Mouse (Mus musculus) spleen, adult 18-20 months (tissue): Measurements from ENCODE around the gene Rnf19b.
A peak's percentile ranks its signal among the peaks of the same experiment; 100 is the strongest.

Experiments used
- DNase-seq, 2 experiments: peaks; one replicate each; pipeline ENCODE4 v3.0.0; 2022; ENCODE audit warnings: mixed read lengths in 2 of 2

The Rnf19b gene

GRCm38 (mm10) chr4:129034706-129035660 is 23.1 kb upstream of the Rnf19b start:
- DNase-seq: peak; percentile 59 to 67

DNA sequence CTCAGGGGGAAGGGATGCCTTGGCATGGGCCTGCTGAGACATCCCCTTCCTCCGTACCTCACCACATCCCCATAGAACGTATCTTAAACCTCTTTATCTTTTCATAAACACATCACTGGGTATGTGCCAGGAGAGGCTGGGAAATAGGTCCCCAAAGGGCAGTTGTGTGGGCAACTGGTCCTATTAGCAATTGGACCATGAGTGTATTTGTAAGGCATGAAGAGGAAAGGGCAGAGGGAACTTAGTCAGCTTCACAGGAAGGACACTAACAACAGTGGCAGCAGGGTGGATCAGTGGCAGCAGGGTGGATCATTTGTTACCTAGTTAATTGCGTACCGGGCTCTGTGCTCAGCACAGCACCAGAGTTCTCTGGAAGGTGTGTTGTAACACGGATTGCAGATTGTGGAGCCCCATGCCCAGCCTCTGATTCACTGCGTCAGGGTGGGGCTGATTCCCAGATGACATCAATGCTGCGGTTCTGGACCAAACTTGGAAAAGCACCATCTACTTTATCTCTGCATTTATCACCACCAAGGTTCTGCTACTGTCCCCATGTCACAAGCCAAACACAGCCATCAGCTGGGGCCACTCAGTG is 22.1 kb upstream of the Rnf19b start:
- no peak for DNase-seq

GRCm38 (mm10) chr4:129047721-129048421 is 10.2 kb upstream of the Rnf19b start:
- DNase-seq: no peak

DNA sequence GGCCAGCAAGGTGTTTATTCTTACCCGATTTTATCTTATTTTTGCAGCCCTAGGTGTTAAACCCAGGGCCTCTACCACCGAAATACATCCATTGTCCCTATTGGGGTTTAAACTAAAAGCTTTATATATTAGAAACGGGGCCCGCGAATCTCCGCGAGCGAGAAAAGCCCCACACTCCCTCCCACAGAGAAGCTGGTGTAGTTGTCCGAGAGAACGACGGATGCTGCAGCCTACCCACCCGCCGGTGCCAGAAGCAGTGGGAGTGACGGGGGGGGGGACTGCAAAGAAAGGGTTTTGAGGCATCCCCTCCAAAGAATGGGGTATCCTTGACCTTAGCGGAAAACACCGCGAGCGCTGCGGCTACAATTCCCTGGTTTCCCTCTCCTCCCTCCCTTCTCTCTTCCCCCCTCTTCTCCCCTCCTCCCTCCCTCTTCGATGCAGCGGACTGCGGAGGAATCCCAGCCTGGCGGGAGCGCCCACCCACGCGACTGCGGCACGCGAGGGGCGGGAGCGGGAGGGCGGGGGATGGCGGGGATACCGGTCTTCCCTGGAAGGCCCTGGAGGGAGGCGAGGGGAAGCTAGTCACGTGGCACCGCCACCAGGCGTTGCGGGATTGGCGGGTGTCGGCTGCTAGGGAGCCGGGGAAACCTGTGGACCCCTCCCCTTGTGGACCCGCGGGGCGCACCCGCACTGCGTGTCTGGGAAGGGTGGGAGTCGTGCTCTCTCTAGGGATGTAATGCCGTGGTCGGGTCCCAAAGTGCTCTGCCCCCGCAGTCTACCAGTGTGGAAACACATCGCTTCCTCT is 9.4 kb upstream of the Rnf19b start:
- DNase-seq: peak; percentile 30 to 44

- no peak for DNase-seq
These were observed 8.6 kb upstream of the Rnf19b start for GRCm38 (mm10) chr4:129049306-129050011.

DNA sequence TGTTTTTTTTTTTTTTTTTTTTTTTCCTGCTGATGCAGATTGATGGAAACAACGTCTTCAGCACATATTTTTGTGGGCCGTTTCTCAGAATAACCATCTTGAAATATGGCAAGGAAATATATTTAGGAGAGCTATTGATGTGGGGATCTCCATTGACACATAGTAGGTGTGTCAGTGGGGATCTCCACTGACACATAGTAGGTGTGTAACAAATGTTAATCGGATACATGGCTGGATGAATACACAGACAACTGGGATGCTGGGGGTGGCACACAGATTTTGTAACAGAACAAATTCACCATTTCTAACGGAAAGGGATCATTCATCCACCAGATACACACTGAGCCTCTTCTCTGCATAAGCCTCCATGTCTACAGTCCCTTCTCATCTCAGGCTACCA is 7.7 kb upstream of the Rnf19b start:
- no peak for DNase-seq

DNA sequence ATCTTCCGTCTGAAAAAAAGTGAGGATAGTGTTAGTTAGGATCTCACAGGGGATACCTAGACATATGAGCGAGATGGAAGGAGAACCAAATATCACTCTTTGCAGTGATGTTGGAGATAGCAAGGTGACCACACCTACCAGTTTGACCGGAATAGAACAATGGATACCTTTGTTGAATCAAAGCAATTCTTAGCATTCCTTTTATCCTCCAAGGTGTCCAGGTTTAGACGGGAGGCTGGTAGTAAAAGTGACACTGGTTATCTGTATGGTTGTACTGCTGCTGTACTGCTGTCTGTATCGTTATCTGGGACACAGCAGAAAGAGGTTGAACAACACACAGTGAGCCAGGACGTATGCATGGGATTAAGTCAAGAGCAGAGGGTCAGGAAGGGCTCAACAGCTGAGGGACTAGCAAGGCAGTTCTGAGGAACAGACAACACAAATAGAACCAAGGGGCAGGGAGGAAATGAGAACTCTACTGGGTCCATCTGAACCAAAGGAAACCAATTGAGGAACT is 7.1 kb upstream of the Rnf19b start:
- DNase-seq: no peak

DNA sequence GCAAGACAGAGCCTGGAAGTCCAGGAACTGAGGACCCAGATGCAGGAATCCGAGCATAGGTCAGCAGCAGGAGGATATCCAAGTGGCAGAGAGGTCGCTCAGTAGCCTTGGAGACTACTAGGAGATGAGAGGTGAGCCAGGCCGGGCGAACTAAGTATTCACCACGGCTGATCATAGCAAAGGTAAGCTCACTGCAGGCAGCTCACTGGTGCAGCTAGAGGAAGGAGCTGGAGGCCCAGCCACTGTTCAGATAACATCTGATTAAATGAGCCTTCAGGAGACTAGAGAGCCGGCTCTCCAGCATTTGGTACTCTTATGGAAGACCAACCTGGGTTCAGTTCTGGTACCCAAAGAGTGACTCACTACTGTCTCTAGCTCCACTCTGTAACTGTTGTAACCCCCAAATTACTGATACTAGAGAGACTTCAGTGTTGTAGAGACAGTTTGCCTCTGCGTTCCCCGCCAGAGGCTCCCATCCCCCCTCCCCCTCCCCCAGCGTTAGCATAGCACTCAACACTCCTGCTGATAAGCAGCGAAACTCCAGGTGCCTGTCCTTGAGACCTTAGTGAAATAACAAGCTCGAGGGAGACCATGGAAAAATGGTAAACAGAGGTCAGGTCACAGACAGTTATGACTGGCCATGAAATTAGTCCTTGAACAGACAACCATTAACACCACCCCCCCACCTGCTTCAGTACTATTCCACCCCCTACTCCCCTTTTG is 6.4 kb upstream of the Rnf19b start:
- no peak for DNase-seq

- no peak for DNase-seq
These were observed 3.3 kb upstream of the Rnf19b start for GRCm38 (mm10) chr4:129054757-129055156.

DNA sequence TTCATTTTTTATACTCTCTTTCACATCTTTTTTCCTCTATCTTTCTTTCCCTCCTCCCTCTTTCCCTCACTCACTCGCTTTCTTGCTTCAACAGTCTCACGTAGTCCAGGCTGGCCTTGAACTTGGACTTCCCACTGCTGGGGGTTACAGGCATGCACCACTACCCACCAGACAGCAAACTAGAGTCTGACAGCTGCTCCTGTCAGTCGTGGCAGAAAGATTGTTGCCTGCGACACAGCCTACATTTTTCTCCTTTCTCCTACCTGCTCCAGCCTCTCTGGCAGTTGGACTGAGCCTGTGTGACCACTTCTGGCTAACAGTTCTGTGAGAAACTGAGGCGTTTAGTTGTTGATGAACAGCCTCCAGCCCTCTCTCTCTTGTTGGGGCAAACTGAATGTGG is 2.5 kb upstream of the Rnf19b start:
- no peak for DNase-seq

- DNase-seq: peak; percentile 95 to 98
These were observed 401 bp upstream of the Rnf19b start for GRCm38 (mm10) chr4:129057533-129058206.

GRCm38 (mm10) chr4:129059125-129059551 is 1.1 kb downstream of the Rnf19b start:
- DNase-seq: peak; percentile 16 to 42

GRCm38 (mm10) chr4:129059922-129060321 is 1.9 kb downstream of the Rnf19b start:
- DNase-seq: no peak

GRCm38 (mm10) chr4:129061486-129061885 is 3.4 kb downstream of the Rnf19b start:
- no peak for DNase-seq

DNA sequence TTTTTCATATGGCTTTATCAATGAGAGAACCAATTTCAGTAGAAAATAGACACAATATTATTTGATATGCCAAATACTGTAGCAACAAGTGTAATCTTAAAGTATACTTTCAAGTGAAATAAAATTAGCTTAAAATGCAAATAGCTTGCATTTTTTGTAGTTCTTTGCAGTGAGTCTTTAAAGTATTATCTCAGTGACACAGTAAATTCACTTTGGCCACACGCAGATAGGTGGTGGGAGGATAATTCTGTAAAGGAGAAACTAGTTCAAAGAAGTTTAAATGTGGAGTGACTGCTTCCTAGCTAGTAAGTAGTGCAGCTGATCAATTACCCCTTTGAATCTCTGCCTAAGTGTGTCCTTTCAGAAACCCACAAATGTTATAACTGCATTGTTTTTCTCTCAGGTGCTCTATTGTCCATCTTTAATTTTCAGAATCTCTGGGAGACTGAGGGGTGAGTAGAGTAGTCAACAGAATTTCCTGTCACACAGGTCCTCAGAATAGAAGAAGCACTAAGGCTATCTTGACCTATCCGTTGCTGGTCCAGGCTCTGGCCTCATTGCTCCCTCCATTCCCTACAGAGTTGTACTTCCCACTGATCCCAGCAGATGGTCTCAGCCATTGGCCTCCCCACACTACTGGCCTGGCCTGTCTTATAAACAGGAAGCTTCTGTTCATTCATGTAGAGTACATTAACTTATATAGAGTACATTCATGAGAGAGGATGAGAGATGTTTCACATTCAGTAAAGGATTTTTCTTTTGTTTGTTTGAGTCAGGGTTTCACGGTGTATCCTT is 4.4 kb downstream of the Rnf19b start:
- no peak for DNase-seq

GRCm38 (mm10) chr4:129065688-129066236 is 7.7 kb downstream of the Rnf19b start:
- no peak for DNase-seq

DNA sequence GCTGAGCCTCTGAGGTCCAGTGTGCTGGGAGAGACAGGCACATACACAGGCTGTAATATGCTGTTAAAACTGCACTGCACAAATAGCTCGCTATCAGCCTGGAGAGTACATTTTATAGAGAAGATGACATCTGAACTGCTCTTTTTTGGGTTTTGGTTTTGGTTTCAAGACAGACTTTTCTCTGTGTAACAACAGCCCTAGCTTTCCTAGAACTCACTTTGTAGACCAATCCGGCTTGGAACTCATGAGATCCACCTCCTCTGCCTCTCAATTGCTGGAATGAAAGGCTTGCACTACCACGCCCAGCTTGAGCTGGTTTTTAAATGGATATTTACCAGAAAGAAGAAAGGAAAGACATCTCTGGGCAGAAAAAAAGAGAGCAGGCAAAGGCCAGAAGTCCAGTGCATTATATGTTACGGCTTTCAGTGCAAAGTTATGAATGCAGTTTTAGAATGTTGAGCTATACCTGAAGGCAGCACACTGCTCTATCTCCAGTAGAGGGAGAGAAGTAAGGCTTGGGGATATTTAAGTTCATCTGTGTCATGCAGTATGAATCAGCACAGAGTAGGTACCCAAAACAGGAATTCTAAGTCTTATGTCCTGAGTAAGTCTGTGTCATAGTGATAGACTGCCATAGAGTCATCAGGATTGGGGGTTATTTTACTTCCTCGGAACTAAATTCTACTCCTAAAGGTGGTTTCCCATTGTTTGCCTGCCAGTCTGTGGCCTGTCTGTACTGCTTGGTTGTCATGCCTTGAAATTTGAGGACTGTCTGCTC is 9.8 kb downstream of the Rnf19b start:
- no peak for DNase-seq

GRCm38 (mm10) chr4:129068848-129069247 is 10.8 kb downstream of the Rnf19b start:
- no peak for DNase-seq
